Mouse (Mus musculus): ENCODE measurements around the gene Rhox3c. TPM values are rescaled to one million over a fixed set of nuclear protein-coding genes. Genes with fewer than 3 reads are reported as not detected.

Gene Rhox3c
- not detected for total RNA-seq (2023)

GRCm38 (mm10) chrX:37458285-37458684, at the start of gene Rhox3c:
Gene Rhox3c (plus strand): TSS chrX:37458585.

GRCm38 (mm10) chrX:37411767-37412166, 46.6 kb upstream of the Rhox3c start, which contains the start of gene Rhox2b:
Gene Rhox2b (plus strand): TSS chrX:37412067.

GRCm38 (mm10) chrX:37432194-37432593, 26.2 kb upstream of the Rhox3c start, which contains the start of gene Rhox4b:
Gene Rhox4b (plus strand): TSS chrX:37432494.

GRCm38 (mm10) chrX:37453380-37453779, 5.0 kb upstream of the Rhox3c start, which contains the start of gene Rhox2c:
Gene Rhox2c (plus strand): TSS chrX:37453680.

GRCm38 (mm10) chrX:37480037-37480436, 21.7 kb downstream of the Rhox3c start, which contains the start of gene Rhox4c:
Gene Rhox4c (plus strand): TSS chrX:37480337.

GRCm38 (mm10) chrX:37514059-37514458, 55.7 kb downstream of the Rhox3c start, which contains the start of gene Rhox4d:
Gene Rhox4d (plus strand): TSS chrX:37514359.

Other genes starting within 250 kb of the Rhox3c start
- gene Gm9, start 247.5 kb upstream of the Rhox3c start, total RNA-seq (2023) = not detected
- not detected for gene Rhox1, start 236.3 kb upstream of the Rhox3c start, total RNA-seq (2023)
- gene Rhox2a, start 213.6 kb upstream of the Rhox3c start, total RNA-seq (2023) = not detected
- gene Rhox3a, start 208.7 kb upstream of the Rhox3c start, total RNA-seq (2023) = not detected
- not detected for gene Rhox4a, start 193.2 kb upstream of the Rhox3c start, total RNA-seq (2023)
- not detected for gene Rhox3a2, start 78.6 kb upstream of the Rhox3c start, total RNA-seq (2023)
- not detected for gene Rhox4a2, start 67.7 kb upstream of the Rhox3c start, total RNA-seq (2023)
- not detected for gene Rhox2b, start 46.5 kb upstream of the Rhox3c start, total RNA-seq (2023)
- not detected for gene Rhox4b, start 26.1 kb upstream of the Rhox3c start, total RNA-seq (2023)
- not detected for gene Rhox2c, start 4.9 kb upstream of the Rhox3c start, total RNA-seq (2023)
- gene Rhox4c, start 21.8 kb downstream of the Rhox3c start, total RNA-seq (2023) = not detected
- gene Rhox2d, start 34.8 kb downstream of the Rhox3c start, total RNA-seq (2023) = not detected
- gene Rhox4d, start 55.8 kb downstream of the Rhox3c start, total RNA-seq (2023) = not detected
- gene Rhox2e, start 71.9 kb downstream of the Rhox3c start, total RNA-seq (2023) = not detected
- not detected for gene Rhox3e, start 83.4 kb downstream of the Rhox3c start, total RNA-seq (2023)
- not detected for gene Rhox4e, start 98.8 kb downstream of the Rhox3c start, total RNA-seq (2023)
- gene Rhox2f, start 112.8 kb downstream of the Rhox3c start, total RNA-seq (2023) = not detected
- not detected for gene Rhox3f, start 122.4 kb downstream of the Rhox3c start, total RNA-seq (2023)
- not detected for gene Rhox4f, start 149.1 kb downstream of the Rhox3c start, total RNA-seq (2023)
- gene Rhox3g, start 170.0 kb downstream of the Rhox3c start, total RNA-seq (2023) = not detected
- not detected for gene Rhox2g, start 184.9 kb downstream of the Rhox3c start, total RNA-seq (2023)
- gene Rhox4g, start 192.7 kb downstream of the Rhox3c start, total RNA-seq (2023) = not detected
- gene Rhox3h, start 210.2 kb downstream of the Rhox3c start, total RNA-seq (2023) = not detected
- gene Rhox2h, start 214.7 kb downstream of the Rhox3c start, total RNA-seq (2023) = not detected